Mouse (Mus musculus): ENCODE data around the gene Tmprss7.

DNA sequence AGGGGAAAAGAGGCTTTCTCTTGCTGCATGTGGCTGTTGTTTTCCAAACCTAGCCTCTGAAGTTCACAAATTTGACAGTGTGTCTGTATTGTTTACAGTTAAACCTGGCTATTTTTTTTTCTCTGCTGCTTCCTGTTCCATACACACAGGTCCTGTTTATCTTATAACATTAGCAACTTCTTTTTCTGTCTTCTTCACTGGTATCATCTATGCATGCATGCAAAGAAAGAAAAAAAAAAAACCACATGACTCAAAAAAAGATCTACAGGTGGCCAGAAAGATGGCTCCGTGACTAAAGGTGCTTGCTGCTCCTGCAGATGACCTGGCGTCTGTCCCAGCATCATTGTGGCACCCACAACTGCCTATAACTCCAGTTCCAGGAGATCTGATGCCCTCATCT, 68.1 kb downstream of the Tmprss7 start:
- TF ChIP-seq CTCF (IDR thresholded peaks at IDR 0.05; ENCODE audit: control insufficient read depth, insufficient read depth, low read length) (no peak), POLR2A (IDR thresholded peaks at IDR 0.05; ENCODE audit: borderline replicate concordance, control insufficient read depth, low read depth, low read length) (no peak)

Measured in bone marrow, adult 2 months (tissue).